Mouse (Mus musculus) small intestine, adult 2 months (tissue): ENCODE measurements around the gene Evpl. TPM values are rescaled to one million over a fixed set of nuclear protein-coding genes. Genes with fewer than 3 reads are reported as not detected.

ENCODE experiments used
- H3K27ac ChIP-seq: fragments of 200-500 bp; 2 replicates; pipeline ENCODE4 v1.5.1; 2012; ENCODE audit warnings: low read depth, low read length, control low read depth, inconsistent platforms; ENCODE audit not compliant: insufficient read depth
- H3K27me3 ChIP-seq: fragments of 200-500 bp; 2 replicates; pipeline ENCODE4 v1.6.1; 2012; ENCODE audit warnings: mild to moderate bottlenecking, moderate library complexity, low read length, inconsistent platforms; ENCODE audit not compliant: control insufficient read depth, insufficient read depth
- H3K36me3 ChIP-seq: fragments of 200-500 bp; 2 replicates; pipeline ENCODE4 v1.6.1; 2012; ENCODE audit warnings: mild to moderate bottlenecking, low read length, control low read depth, inconsistent platforms; ENCODE audit not compliant: control insufficient read depth, insufficient read depth
- H3K4me1 ChIP-seq: fragments of 200-500 bp; 2 replicates; pipeline ENCODE4 v1.6.1; 2012; ENCODE audit warnings: low read length, inconsistent platforms, mixed read lengths; ENCODE audit not compliant: control insufficient read depth, insufficient read depth, insufficient read length
- H3K4me3 ChIP-seq: fragments of 200-500 bp; 2 replicates; pipeline ENCODE4 v1.5.1; 2012; ENCODE audit warnings: low read depth, mild to moderate bottlenecking, control low read depth, inconsistent platforms, low read length, moderate library complexity
- CTCF ChIP-seq: fragments of 200-500 bp; IDR thresholded peaks from 2 replicates; pipeline ENCODE4 v1.5.1; 2012; ENCODE audit warnings: low read depth, mild to moderate bottlenecking, control low read depth, inconsistent platforms, low read length, moderate library complexity, mixed read lengths; ENCODE audit not compliant: insufficient replicate concordance, insufficient read length; ENCODE audit errors: extremely low read depth
- POLR2A ChIP-seq: fragments of 200-500 bp; IDR thresholded peaks from 2 replicates; pipeline ENCODE4 v1.6.1; 2012; ENCODE audit warnings: low read depth, mild to moderate bottlenecking, control low read depth, inconsistent platforms, low read length, moderate library complexity
- WGBS: fragments of 180-500 bp; shearing (Covaris S2); methylation state at CpG from one replicate; pipeline ENCODE4 v1.1.7; 2018; 5-methylcytosine and 5-hydroxymethylcytosine counted together
- polyA plus RNA-seq: library from polyadenylated mRNA; depleted of rRNA; stranded (reverse); fragments of >200 nt; gene quantifications from 2 replicates; pipeline ENCODE4 v1.2.3, GENCODE M21; 2012

Evpl gene
- polyA plus RNA-seq, 1 experiment: 12.1 TPM

GRCm38 (mm10) chr11:116268313-116268712, 30.4 kb upstream of the Evpl start:
- Histone ChIP-seq H3K4me3 (no peak overlapping the region), H3K27ac (peak overlapping the region; percentile 49; the same call in 1 of the 2 replicates), H3K36me3 (peaks cover 45% of the 10 kb centered on the region), H3K27me3 (no peaks in the 10 kb centered on the region), H3K4me1 (peaks cover 10% of the 10 kb centered on the region)
- 66% methylated on average over 6 of the region's 6 CpGs for WGBS
- TF ChIP-seq CTCF (no peak), POLR2A (no peak)

GRCm38 (mm10) chr11:116267637-116268036, 29.8 kb upstream of the Evpl start:
- H3K27me3 ChIP-seq: no peaks in the 10 kb centered on the region
- H3K4me3 ChIP-seq: no peak overlapping the region
- H3K4me1 ChIP-seq: peaks cover 8% of the 10 kb centered on the region
- peaks cover 51% of the 10 kb centered on the region for H3K36me3 ChIP-seq
- no peak overlapping the region for H3K27ac ChIP-seq
- TF ChIP-seq CTCF (peak; percentile 33; the same call in 1 of the 2 replicates), POLR2A (no peak)
- WGBS: 85% methylated on average over 8 of the region's 8 CpGs

- WGBS: 88% methylated on average over 4 of the region's 4 CpGs
- H3K27ac ChIP-seq: no peak overlapping the region
- no peak overlapping the region for H3K4me3 ChIP-seq
- H3K27me3 ChIP-seq: no peaks in the 10 kb centered on the region
- no peak for TF ChIP-seq POLR2A
- no peak for TF ChIP-seq CTCF
- H3K36me3 ChIP-seq: peaks cover 63% of the 10 kb centered on the region
- peaks cover 8% of the 10 kb centered on the region for H3K4me1 ChIP-seq
These were observed 28.0 kb upstream of the Evpl start for GRCm38 (mm10) chr11:116265850-116266249.

- H3K27me3 ChIP-seq: no peaks in the 10 kb centered on the region
- peaks cover 66% of the 10 kb centered on the region for H3K36me3 ChIP-seq
- H3K4me1 ChIP-seq: peaks cover 8% of the 10 kb centered on the region
- WGBS: 75% methylated on average over 11 of the region's 11 CpGs
- no peak for TF ChIP-seq POLR2A
- no peak for TF ChIP-seq CTCF
- H3K27ac ChIP-seq: no peak overlapping the region
- no peak overlapping the region for H3K4me3 ChIP-seq
These were observed 27.5 kb upstream of the Evpl start for GRCm38 (mm10) chr11:116265352-116265751.

GRCm38 (mm10) chr11:116260259-116260658, 22.4 kb upstream of the Evpl start:
- Histone ChIP-seq H3K4me1 (no peaks in the 10 kb centered on the region), H3K36me3 (peaks cover 77% of the 10 kb centered on the region), H3K27ac (no peak overlapping the region), H3K27me3 (no peaks in the 10 kb centered on the region), H3K4me3 (no peak overlapping the region)
- 69% methylated on average over 7 of the region's 7 CpGs for WGBS
- TF ChIP-seq CTCF: no peak
- TF ChIP-seq POLR2A: no peak

- Histone ChIP-seq H3K4me1 (no peaks in the 10 kb centered on the region), H3K27me3 (no peaks in the 10 kb centered on the region), H3K27ac (no peak overlapping the region), H3K36me3 (peaks cover 82% of the 10 kb centered on the region), H3K4me3 (no peak overlapping the region)
- no peak for TF ChIP-seq POLR2A
- no peak for TF ChIP-seq CTCF
- WGBS: 71% methylated on average over 8 of the region's 8 CpGs
These were observed 21.6 kb upstream of the Evpl start for GRCm38 (mm10) chr11:116259461-116259860.

- 73% methylated on average over 9 of the region's 9 CpGs for WGBS
- TF ChIP-seq POLR2A: no peak
- no peak for TF ChIP-seq CTCF
- H3K27me3 ChIP-seq: no peaks in the 10 kb centered on the region
- peaks cover 83% of the 10 kb centered on the region for H3K36me3 ChIP-seq
- H3K4me1 ChIP-seq: no peaks in the 10 kb centered on the region
- H3K27ac ChIP-seq: no peak overlapping the region
- no peak overlapping the region for H3K4me3 ChIP-seq
These were observed 18.3 kb upstream of the Evpl start for GRCm38 (mm10) chr11:116255982-116256675.
